Mouse (Mus musculus) embryonic facial prominence, embryonic 11.5 days (tissue): Measurements from ENCODE around the gene Uba5. TPM values are rescaled to one million over a fixed set of nuclear protein-coding genes. Genes with fewer than 3 reads are reported as not detected.

Experiments used
- ATAC-seq: fragments of 200-750 bp; cut with Nextera tagmentation; replicated peaks from 2 replicates; pipeline ENCODE4 v1.8.0; 2017; ENCODE audit warnings: low read depth; ENCODE audit not compliant: insufficient number of reproducible peaks, low FRiP score, low TSS enrichment
- DNase-seq: peaks from one replicate; pipeline ENCODE4 v3.0.0-alpha.2; 2015; ENCODE audit warnings: low spot score
- H3K27ac ChIP-seq: fragments of 300-500 bp; sonication (generic); replicated peaks from 2 replicates; pipeline ENCODE4 v1.5.1; 2014; ENCODE audit warnings: mild to moderate bottlenecking, low read depth, low read length, control low read depth
- H3K27me3 ChIP-seq: fragments of 300-500 bp; sonication (generic); 2 replicates; pipeline ENCODE4 v1.6.1; 2014; ENCODE audit warnings: mild to moderate bottlenecking, low read length, moderate library complexity, mixed read lengths; ENCODE audit not compliant: control insufficient read depth, insufficient read depth
- H3K36me3 ChIP-seq: fragments of 300-500 bp; sonication (generic); replicated peaks from 2 replicates; pipeline ENCODE4 v1.6.1; 2014; ENCODE audit warnings: low read depth, mild to moderate bottlenecking, low read length, moderate library complexity, mixed read lengths; ENCODE audit not compliant: control insufficient read depth, insufficient read depth
- H3K4me1 ChIP-seq: fragments of 300-500 bp; sonication (generic); 2 replicates; pipeline ENCODE4 v1.6.1; 2014; ENCODE audit warnings: low read length, mixed read lengths; ENCODE audit not compliant: control insufficient read depth, insufficient read depth
- H3K4me2 ChIP-seq: fragments of 300-500 bp; sonication (generic); 2 replicates; pipeline ENCODE4 v1.6.1; 2014; ENCODE audit warnings: low read depth, mild to moderate bottlenecking, control low read depth, low read length, moderate library complexity
- H3K4me3 ChIP-seq: fragments of 300-500 bp; sonication (generic); 2 replicates; pipeline ENCODE4 v1.5.1; 2014; ENCODE audit warnings: low read depth, low read length, control low read depth
- H3K9ac ChIP-seq: fragments of 300-500 bp; sonication (generic); replicated peaks from 2 replicates; pipeline ENCODE4 v1.6.1; 2014; ENCODE audit warnings: mild to moderate bottlenecking, control low read depth, low read length
- H3K9me3 ChIP-seq: fragments of 300-500 bp; sonication (generic); replicated peaks from 2 replicates; pipeline ENCODE4 v1.6.1; 2016; ENCODE audit warnings: mild to moderate bottlenecking, low read length, inconsistent platforms, mixed read lengths; ENCODE audit not compliant: control insufficient read depth
- WGBS: fragments of 180-500 bp; shearing (Covaris S2); extraction: QIAGEN DNeasy Blood & Tissue Kit; methylation state at CpG from one replicate; pipeline ENCODE4 v1.1.7; 2014; 5-methylcytosine and 5-hydroxymethylcytosine counted together
- polyA plus RNA-seq: library from polyadenylated mRNA; unstranded; fragments of >200 nt; fragmentation: Nextera tagmentation; extraction: Ambion mirVana; gene quantifications from 2 replicates; pipeline ENCODE4 v1.2.1, GENCODE M21; 2014

Uba5 gene
- polyA plus RNA-seq, 1 experiment from 2014 or later = 77.3 TPM

GRCm38 (mm10) chr9:104101458-104101857 is 38.5 kb upstream of the Uba5 start:
- H3K27ac ChIP-seq = no peak overlapping the region
- H3K27me3 ChIP-seq = no peaks in the 10 kb centered on the region
- no peaks in the 10 kb centered on the region for H3K4me1 ChIP-seq
- no peak overlapping the region for H3K4me3 ChIP-seq
- H3K9ac ChIP-seq = no peak overlapping the region
- H3K36me3 ChIP-seq = no peaks in the 10 kb centered on the region
- H3K4me2 ChIP-seq = no peak overlapping the region
- ATAC-seq = no peak
- H3K9me3 ChIP-seq = no peaks in the 10 kb centered on the region
- 23% methylated on average over 3 of the region's 3 CpGs for WGBS
- no peak for DNase-seq

GRCm38 (mm10) chr9:104100822-104101221 is 37.9 kb upstream of the Uba5 start:
- Histone ChIP-seq H3K27me3 (no peaks in the 10 kb centered on the region), H3K27ac (no peak overlapping the region), H3K4me1 (no peaks in the 10 kb centered on the region), H3K9me3 (no peaks in the 10 kb centered on the region), H3K9ac (no peak overlapping the region), H3K36me3 (no peaks in the 10 kb centered on the region), H3K4me2 (no peak overlapping the region), H3K4me3 (no peak overlapping the region)
- WGBS = 43% methylated on average over 7 of the region's 7 CpGs
- no peak for DNase-seq
- no peak for ATAC-seq

DNA sequence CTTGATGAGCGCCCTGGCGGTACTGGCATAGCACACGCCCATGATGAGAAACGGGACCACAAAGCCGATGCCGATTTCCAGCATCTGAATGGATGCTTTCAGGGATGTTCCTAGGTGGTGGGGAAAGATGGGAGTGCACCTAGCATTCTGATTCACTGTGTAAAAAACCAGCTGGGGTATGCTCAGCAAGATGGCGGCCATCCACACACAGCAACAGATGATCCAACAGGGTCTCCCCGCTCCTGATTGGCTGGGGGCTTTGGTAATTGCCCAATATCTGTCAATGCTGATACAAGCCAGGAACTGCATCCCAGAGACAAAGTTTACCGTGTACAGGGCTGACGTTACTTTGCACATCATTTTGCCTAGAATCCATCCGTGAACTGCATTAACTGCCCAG is 36.1 kb upstream of the Uba5 start:
- no peaks in the 10 kb centered on the region for H3K27me3 ChIP-seq
- H3K27ac ChIP-seq = no peak overlapping the region
- H3K4me3 ChIP-seq = no peak overlapping the region
- no peak overlapping the region for H3K9ac ChIP-seq
- 94% methylated on average over 11 of the region's 11 CpGs for WGBS
- ATAC-seq = no peak
- H3K4me1 ChIP-seq = no peaks in the 10 kb centered on the region
- no peaks in the 10 kb centered on the region for H3K36me3 ChIP-seq
- no peak overlapping the region for H3K4me2 ChIP-seq
- no peaks in the 10 kb centered on the region for H3K9me3 ChIP-seq
- no peak for DNase-seq

GRCm38 (mm10) chr9:104098256-104098655 is 35.3 kb upstream of the Uba5 start:
- WGBS = 74% methylated on average over 5 of the region's 5 CpGs
- Histone ChIP-seq H3K9ac (no peak overlapping the region), H3K27ac (no peak overlapping the region), H3K4me1 (no peaks in the 10 kb centered on the region), H3K36me3 (no peaks in the 10 kb centered on the region), H3K4me2 (no peak overlapping the region), H3K4me3 (no peak overlapping the region), H3K27me3 (no peaks in the 10 kb centered on the region), H3K9me3 (no peaks in the 10 kb centered on the region)
- no peak for ATAC-seq
- DNase-seq = no peak

DNA sequence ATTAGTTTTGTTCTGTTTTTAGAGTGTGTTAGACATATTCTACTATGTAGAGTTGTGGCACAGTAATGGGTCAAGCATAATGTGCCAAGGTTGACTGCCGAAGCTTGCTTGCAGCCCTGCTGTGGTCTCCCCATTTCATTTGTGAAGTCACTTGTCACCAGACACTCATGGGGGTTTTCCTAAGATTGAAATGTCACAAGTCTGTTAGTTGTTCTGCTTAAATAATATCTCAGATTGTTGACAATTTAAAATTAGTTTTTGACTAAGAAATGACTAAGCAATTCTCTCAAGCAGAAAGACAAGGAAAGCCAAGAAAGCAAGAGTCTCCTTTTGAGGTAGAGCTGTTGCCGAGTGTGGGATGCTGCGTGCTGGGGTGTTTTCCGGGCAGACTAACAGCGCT is 30.0 kb upstream of the Uba5 start:
- H3K4me3 ChIP-seq = no peak overlapping the region
- ATAC-seq = no peak

DNA sequence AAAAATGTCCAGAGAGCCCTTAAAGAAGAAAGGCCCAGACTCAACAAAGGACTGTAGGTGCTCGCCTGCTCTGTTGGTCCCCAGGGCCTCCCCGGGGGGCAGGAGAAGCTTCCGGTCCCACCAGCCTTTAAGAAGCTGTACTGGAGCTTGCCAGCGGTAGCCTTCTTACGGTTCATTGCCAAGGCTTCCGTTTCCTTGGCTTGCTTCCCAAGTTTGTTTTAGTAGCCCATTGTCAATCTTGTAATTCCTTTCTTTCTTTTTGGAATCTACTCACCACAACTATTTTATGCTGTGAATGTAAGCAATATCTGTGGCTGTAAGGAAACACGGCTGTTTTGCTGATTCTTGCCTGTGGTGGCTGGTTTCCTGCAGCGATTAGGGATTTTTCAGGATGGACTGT is 25.6 kb upstream of the Uba5 start:
- H3K9me3 ChIP-seq = no peaks in the 10 kb centered on the region
- no peak overlapping the region for H3K4me2 ChIP-seq
- no peak for ATAC-seq

More for the DNA sequence above, 30.0 kb upstream of the Uba5 start:
- no peaks in the 10 kb centered on the region for H3K36me3 ChIP-seq
- no peaks in the 10 kb centered on the region for H3K4me1 ChIP-seq
- no peaks in the 10 kb centered on the region for H3K9me3 ChIP-seq
- 95% methylated on average over 5 of the region's 5 CpGs for WGBS
- no peak overlapping the region for H3K9ac ChIP-seq
- no peak overlapping the region for H3K4me2 ChIP-seq
- no peak for DNase-seq
- no peak overlapping the region for H3K27ac ChIP-seq
- no peaks in the 10 kb centered on the region for H3K27me3 ChIP-seq

DNA sequence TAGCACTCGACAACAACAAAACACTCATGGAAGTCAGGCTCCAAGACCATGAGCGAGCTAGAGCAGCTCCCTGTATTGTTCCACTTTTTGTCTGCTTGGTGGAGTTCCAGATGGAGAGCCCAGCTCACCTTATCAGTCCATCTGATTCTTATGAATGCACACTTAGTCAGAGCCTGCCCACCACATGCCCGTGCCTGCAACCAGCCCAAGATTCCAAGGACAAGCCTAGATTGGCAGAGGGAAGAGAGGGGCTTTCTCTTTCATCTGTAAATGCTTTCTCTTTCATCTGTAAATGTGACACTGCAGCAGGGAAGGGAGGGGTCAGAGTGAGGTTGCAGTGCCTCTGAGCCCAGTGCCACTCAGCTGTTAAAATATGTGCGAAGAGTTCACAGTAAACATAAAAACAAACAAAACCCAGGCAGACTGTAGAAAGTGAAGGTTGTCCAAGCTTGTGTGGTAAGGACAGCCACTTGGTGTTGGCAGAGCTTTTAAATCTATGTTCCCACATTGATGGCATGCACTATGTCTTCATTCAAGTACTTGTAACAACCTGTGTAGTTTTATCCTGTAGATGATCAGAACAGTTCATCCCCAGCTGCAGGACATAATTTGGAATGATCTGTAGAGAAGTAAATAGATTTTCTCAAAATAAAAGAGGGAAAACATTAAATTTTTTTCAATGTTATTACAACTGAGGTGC is 22.9 kb upstream of the Uba5 start:
- no peaks in the 10 kb centered on the region for H3K36me3 ChIP-seq
- no peak for DNase-seq
- H3K4me1 ChIP-seq = no peaks in the 10 kb centered on the region
- H3K4me3 ChIP-seq = no peak overlapping the region
- H3K4me2 ChIP-seq = no peak overlapping the region
- no peak overlapping the region for H3K9ac ChIP-seq
- ATAC-seq = no peak
- 63% methylated on average over 4 of the region's 4 CpGs for WGBS
- H3K27me3 ChIP-seq = no peaks in the 10 kb centered on the region
- no peaks in the 10 kb centered on the region for H3K9me3 ChIP-seq
- H3K27ac ChIP-seq = no peak overlapping the region

More for the DNA sequence above, 25.6 kb upstream of the Uba5 start:
- DNase-seq = no peak
- Histone ChIP-seq H3K27me3 (no peaks in the 10 kb centered on the region), H3K4me1 (no peaks in the 10 kb centered on the region), H3K4me3 (no peak overlapping the region), H3K9ac (no peak overlapping the region), H3K36me3 (no peaks in the 10 kb centered on the region), H3K27ac (no peak overlapping the region)
- 84% methylated on average over 8 of the region's 8 CpGs for WGBS

DNA sequence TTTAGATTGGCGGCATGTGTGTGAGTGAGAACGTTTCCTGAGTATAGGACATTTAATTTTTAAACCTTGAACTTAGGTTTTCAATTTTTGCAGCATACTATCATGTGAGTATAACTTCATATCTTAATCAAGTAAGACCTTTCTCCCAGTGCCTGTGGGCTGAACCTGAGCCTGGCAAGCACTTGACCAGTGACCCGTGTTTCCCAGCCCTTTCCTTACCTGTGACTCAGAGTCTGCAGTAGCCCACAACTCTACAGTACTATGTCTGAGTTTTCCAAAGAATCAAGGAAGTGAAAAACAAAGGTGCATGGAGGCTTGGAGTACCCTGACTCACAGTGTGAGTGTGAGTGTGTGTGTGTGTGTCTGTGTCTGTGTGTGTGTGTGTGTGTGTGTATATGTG is 17.1 kb upstream of the Uba5 start:
- 75% methylated on average over 3 of the region's 3 CpGs for WGBS
- Histone ChIP-seq H3K4me1 (no peaks in the 10 kb centered on the region), H3K4me2 (no peak overlapping the region), H3K27me3 (no peaks in the 10 kb centered on the region), H3K36me3 (no peaks in the 10 kb centered on the region), H3K27ac (no peak overlapping the region), H3K9ac (no peak overlapping the region), H3K4me3 (no peak overlapping the region), H3K9me3 (no peaks in the 10 kb centered on the region)
- ATAC-seq (no peak), DNase-seq (no peak)
